Mouse (Mus musculus) kidney, adult 18-20 months (tissue): ENCODE measurements around the gene Cd72.

Experiments
- DNase-seq: peaks from one replicate; pipeline ENCODE4 v3.0.0; 2021

The Cd72 gene

DNA sequence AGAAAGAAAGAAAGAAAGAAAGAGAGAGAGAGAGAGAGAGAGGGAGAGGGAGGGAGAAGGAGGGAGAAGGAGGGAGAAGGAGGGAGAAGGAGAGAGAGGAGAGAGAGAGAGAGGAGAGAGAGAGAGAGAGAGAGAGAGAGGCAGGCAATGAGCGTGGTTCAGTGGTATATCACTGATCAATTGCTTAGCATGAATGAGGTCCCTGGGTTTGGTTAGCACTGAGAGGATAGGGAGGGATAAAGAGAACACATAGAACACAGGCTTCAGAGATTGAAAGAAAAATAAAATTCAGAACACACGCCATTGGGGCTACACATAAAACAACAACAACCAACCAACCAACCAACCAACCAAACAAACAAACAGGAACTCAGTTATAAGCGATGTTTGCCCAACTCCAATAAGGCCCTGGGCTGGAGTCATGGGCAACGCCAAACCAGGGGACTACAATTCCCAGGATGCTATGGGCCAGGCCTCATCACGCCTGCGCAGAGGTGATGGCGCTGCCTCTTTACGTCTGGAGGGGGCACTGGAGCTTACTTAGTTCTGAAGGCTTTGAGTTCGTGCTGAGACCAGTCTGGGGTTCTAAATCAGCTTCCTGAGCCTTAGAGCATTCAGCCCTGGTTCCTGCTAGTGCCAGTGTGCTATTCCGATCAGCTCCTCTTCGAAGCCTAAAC is 23.6 kb upstream of the Cd72 start:
- peak; percentile 87 for DNase-seq

DNA sequence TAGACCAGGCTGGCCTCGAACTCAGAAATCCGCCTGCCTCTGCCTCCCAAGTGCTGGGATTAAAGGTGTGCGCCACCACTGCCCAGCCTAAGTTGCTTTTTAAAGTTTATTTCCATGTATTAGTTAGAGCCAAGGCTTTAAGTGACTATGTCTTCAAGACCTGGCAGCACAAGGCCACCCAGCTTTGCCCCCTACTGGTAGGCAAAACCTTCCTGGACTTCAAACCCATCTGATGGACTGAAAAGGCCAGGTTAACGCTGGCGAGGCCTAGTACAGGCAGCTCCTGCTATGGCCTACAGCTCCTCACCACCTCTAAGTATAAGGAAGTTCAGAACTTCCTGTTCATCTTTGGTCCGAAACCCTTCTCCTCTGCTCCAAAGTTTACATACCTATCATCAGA is 22.2 kb upstream of the Cd72 start:
- DNase-seq, result no peak

DNA sequence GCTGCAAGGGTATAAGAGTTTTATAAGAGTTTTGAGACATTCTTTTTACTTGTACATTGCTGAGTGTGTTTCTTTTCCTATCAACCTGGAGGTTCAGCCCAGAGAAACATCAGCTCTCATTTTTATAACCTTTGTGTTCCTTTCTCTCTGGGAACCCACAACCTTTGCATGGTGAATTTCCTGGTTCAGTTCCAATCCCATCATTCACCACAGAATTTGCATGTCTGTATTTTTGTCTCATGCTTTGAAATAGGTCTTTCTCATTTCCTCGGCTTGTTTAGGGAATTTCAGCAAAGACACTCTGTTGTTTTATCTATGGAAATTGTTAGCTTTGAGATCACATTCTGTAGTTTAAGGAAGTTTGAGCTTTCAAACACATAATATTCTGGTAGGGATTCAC is 19.2 kb upstream of the Cd72 start:
- no peak for DNase-seq

DNA sequence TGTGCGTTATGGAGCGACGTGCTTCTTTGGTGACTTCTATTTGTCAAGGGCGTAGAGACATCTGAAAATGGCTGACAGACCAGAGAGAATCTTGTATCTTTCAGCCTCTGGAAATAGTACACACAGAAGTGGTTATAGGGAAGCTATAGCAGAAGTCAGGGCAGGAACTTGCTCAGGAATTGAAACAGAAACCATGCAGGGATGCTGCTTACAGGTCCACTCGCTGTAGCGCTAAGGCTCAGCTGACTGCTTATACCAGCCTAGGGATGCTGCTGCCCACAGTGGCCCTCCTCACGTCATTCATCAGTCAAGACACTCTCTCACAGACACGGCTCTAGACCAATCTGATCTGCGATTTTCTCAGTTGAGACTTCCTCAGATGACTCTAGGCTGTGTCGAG is 15.9 kb upstream of the Cd72 start:
- no peak for DNase-seq

DNA sequence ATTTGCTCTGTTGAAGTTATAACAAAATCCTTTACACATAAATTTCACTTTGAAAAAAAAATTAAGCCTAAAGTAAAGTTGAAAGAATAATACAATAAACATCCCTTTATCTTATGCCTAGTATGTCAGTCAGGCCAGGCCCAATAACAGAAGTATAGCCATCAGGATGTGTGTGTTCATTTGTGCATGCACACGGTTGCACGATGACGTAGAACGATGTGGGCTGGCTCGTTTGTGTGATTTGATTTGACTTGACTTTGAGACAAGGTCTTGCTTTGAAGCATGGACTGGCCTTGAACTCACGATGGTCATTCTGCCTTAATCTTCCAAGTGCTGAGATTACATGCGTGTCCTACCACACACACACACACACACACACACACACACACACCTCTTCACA is 12.4 kb upstream of the Cd72 start:
- no peak for DNase-seq

DNA sequence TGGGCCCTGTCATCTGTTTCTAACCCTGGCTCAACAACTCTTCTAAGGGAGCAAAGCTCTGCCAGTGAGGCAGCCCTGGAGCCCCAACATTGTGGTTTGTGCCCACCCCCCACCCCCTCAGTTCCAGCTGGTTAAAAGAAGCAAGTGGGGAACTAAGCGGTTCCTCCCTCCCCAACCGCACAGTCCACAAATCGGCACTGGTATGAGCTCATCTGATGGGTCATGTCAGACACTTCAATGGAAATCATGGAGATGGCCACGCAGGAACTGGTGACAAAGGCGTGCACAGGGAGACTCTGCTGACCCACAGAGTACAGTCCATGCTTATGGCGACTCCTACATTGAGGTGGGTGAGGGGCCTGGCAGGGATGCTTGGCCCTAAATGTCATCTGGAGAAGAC is 11.5 kb upstream of the Cd72 start:
- no peak for DNase-seq

DNA sequence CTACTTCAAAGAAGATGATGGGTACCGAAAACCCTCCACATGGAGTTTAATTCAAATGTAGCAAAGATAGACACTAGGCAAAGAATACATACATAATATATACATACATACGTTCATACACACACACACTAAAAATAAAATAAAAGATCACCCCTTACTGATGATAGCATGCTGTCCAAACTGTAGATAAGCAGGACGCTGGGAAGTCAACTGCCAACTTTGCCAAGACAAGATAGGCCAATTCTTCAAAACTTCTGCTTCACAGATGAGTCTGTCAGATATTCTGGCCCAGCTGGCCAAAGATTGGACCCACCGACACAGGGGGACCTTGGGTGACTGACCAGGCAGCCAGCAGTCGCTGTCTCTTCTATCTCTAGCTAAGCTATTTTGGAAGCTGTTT is 8.7 kb upstream of the Cd72 start:
- no peak for DNase-seq

DNA sequence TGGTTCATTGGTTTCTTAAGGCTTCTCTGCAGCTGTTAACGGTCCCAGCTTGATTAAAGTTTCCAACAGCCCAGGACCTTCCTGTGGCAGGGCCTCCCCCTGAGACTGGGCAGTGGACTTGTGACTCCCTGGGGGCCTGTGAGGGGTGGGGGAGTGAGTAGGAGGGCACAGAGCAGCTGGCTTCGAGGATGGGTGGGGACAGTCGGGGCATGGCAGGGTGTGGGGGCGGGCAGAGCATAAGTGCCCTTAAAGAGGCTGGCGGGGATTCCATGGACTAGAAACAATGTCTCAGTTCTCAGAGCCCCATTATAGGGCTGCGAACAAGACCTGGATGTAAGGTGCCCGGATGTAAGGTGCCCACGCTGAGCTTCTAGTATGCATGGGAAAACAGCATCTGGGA is 2.7 kb upstream of the Cd72 start:
- DNase-seq, result no peak

DNA sequence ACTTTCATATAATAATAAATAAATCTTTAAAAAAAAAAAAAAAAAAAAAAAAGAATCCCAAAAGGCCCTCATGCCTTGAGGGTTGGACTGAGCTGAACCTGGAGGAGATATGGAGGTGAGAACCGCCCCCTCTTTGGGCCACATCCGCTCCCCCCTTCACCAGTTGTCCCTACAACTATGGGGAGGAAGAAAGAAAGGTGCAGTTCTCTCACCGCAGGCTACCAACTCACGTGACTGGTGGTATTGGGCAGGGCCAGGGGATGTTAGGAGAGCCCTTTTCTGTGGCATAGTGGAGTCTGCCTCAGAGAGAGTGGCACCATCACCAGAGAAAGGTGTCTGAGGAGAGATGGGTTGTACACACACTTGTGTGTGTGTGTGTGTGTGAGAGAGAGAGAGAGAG is 2.0 kb upstream of the Cd72 start:
- no peak for DNase-seq

DNA sequence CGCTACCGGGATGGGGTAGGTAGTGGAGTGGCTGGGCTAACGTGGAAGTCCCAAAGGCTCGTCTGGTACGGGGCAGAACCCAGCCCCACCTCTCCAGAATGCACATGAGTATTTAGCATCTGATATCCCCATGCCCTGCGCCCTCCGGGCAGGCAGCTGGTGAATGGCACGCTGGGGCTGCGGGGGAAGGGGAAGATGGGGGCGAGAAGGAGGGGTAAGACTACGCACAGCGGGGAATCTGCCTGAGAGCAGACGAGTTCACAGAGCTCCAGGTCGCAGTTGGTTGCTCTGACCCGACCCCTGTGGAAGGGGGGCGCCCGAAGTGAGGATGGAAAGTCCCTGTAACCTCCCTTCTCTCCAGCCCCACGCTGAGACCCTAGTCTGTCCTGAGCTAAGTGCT is 1.0 kb downstream of the Cd72 start:
- no peak for DNase-seq

DNA sequence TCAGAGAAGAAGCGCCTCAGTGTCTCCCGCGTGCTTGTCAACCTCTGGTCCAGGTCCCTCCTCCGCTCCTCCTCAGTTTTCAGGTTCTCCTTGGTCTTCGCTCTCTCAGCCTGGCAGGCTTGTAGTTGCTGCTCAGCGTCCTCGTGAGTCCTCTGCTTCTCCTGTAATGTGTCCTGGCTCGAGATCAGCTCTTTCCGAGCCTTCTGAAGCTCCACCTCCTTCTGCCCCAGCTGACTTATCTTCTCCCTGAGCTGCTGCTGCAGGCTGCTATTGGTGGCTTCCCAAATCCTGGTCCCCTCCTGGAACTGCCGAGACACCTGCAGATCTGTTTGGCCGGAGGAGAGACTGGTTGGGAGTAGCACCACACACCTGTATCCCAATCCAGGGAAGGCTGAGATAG is 2.1 kb downstream of the Cd72 start:
- no peak for DNase-seq

DNA sequence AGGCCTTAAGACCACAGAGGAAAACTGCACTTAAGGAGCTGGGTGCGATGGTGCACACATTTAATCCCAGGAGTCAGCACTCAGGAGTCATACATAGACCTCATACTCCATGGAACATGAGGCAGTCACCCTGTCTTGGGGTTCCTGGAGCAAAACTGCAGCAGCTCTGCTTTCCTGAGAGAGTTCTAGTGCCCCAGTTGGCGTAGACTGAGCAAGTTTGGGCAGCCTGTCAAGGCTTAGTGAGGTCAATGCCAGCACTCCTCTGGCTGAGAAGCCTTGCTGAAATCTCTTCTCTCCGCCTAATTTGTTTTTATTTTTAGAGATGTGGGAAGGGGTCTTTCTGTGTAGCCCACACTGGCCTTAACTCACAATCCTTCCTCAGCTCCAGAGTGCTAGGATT is 5.9 kb downstream of the Cd72 start:
- DNase-seq, result no peak

DNA sequence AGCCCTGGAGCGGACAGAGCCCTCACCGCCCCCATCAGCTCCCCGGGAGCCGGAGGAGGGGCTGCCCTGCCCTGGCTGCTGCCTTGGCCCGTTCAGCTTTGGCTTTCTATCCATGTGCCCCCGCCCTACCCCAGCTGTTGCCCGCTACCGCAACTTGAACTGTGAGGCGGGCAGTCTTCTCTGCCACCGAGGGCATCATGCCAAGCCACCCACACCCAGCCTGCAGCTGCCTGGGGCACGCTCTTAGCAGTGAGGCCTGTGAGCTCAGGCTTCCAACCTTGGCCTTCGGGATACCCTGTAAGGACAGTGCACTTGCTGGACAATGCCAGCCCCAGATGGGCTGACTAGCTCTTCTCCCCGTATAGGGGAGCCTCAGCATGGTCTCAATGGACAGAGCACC is 7.2 kb downstream of the Cd72 start:
- no peak for DNase-seq

DNA sequence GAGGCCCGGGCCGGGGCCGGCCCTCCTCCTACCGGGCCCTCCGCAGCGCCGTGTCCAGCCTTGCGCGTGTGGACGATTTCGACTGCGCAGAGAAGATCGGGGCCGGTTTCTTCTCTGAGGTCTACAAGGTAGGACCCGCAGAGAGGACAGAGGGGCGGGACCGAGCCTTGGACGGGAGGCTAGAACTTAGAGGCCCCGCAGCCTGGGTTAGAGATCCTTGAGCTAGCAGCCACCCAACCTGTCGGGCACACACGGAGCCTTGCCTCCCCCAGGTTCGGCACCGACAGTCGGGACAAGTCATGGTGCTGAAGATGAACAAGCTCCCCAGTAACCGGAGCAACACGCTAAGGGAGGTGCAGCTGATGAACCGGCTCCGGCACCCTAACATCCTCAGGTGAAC is 10.9 kb downstream of the Cd72 start:
- DNase-seq, result peak; percentile 45

DNA sequence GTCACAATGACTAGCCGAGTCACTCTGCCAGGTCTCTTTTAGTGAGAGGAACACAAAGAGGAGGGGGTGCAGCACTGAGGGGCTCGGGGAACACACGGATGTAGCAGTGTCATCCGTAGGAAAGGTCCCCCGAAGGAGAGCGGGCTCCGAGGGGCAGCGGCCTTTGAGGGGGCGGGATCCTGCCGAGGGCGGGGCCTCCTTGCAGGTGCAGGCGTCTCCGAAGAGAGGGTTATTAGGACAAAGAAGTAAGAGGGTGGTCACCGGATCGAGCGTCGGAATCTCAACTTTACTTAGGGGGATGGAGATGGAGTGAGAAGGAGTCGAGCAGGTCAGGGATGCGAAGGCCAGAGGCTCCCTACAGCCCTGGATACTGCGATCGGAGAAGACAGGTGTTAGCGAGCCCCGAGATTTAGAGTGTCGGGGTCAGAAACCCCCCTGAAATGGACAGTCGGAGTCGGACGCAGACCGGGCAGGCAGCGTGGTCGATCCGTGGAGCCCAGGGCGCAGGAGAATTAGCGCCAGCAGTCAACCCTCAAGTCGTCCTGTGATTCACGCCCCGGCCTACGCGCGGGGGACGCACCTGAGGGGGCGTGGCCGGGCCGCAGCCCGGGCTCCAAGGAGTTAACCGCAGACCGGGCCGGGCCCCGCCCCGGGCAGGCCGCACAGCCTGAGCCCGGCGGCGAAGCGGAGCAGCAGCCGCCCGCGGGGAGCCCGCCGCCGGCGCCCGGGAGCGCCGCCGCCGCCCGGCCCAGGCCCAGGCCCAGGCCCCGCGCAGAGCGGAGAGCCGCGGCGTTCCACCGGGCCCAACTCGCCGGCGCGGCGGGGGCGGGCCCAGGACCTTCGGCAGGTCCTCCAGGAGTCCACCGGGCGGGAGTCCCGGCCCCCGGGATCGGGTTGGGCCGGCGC is 11.7 kb downstream of the Cd72 start:
- peak; percentile 79 for DNase-seq

DNA sequence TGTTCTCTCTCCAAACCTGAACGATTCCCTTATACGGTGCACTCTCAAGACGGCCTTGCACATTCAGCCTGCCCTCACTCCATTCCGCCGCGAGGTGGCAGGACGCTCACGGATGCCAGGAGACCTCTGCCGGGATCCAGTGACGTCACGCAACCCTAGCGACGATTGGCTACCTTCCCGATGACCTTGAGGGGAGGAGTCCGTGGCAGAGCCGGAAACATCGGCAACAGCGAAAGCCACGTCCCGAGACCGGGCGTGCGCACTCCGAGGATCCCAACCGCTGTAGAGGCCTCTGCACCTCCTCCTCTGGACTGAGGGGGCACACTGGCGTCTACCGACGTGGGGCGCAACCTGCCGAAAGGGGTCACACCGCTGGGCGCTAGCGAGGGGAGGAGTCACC is 12.4 kb downstream of the Cd72 start:
- peak; percentile 100 for DNase-seq

DNA sequence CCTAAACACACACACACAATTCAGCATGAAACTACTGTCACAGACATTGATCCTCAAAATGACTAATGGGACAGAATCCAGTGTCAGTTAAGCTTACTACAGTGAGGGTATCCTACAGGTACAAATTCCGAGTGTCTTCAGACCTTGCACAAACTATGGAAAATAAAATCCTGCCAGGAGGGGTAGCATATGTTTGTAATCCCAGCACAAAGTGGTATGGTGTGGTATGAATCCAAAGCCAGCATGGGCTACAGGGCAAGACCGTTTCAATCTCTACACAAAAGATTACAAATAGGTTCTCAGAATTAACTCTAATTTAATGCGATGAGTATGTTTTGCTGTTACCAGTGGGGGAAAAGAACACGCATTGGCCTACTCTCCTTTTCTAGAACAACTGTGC is 12.8 kb downstream of the Cd72 start, which contains the start of gene Tesk1:
Gene Tesk1, plus strand, starts transcription at position 301 of the 400 bp plus-strand sequence.
- no peak for DNase-seq

DNA sequence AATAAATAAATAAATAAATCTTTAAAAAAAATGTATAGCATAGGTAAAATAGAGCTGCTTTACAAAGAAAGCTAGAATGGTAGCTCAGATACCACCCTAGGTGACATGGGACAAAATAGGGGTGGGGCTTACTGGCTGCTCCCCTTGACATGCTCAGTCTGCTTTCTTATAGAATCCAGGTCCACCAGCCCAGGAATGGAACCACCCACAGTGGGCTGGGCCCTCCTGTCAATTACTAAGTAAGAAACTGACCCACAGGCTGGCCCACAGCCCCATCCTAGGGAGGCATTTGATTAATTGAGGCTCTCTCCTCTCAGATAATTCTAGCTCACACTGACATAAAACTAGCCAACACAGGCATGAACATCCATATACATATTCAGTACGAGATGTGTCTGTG is 21.6 kb downstream of the Cd72 start:
- DNase-seq, result no peak

DNA sequence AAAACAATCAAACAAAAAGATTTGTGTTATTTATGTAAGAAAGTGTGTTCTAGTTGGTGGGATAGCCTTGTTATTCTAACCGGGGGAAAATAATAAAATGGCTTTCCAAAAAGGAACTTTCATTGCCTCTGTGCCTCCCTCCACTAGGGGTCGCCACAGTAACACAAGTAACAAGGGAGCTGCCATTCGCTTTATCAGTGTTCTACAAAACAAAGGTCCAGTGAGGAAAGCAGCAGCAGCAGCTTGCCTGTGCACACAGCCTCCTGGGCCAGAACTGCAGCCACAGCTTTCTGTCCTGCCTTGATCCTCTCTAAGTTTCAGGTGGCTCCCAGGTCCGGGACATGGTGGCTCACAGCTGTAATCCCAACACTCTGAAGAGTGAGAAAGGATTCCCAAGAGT is 22.7 kb downstream of the Cd72 start:
- peak; percentile 83 for DNase-seq

DNA sequence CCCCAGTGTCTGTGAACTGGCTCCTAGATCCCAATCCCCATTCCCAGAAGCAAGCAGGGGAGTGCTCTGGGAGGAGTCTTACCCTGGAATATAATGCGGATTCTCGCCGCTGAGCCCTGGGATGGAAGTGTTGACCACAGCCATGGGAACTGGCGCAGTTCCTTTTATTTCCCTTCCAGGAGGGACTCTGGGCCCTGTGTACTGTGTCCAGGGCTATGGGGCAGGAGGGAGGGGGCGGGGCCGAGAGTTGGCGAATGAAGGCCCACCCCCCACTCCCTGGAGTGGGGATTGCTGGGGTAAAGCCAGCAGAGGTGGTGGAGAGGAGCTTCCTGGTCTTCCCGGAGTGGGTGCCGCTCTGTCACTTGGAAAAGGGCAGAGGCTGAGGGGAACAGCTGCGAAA is 25.5 kb downstream of the Cd72 start, which contains the start of gene Fam166b:
Gene Fam166b, minus strand, starts transcription at position 189 of the 400 bp plus-strand sequence.
- no peak for DNase-seq

DNA sequence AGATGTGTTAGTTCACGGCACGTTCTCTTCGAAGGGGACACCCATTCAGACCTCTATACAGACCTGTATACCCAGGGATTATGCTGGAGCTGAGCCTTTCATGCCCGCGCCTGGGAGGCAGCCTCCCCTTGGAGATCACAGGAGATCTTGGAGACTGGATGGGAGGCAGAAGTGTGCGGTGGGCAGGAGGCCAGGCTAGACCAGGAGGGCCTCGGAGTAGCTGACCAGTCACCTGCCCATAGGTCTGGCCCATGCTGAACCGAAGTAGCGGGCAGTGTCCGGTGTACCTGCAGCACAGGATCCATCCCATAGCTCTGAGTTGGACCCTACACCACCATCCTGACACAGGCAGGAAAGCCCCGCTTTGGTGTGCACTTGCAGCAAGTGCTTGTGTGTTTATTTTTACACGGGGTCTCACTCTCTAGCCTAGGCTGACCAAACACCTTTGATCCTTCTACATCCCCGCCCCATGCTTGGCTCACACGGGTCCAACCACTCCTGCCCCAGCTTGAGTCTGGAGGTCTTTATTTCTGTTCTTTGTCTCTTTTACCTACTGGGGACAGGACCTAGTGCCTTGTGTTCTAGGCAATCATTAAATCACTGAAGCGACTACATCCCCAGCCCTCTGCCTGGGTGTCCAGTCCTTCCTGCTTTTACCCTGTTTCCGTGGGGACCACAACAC is 26.1 kb downstream of the Cd72 start:
- no peak for DNase-seq

DNA sequence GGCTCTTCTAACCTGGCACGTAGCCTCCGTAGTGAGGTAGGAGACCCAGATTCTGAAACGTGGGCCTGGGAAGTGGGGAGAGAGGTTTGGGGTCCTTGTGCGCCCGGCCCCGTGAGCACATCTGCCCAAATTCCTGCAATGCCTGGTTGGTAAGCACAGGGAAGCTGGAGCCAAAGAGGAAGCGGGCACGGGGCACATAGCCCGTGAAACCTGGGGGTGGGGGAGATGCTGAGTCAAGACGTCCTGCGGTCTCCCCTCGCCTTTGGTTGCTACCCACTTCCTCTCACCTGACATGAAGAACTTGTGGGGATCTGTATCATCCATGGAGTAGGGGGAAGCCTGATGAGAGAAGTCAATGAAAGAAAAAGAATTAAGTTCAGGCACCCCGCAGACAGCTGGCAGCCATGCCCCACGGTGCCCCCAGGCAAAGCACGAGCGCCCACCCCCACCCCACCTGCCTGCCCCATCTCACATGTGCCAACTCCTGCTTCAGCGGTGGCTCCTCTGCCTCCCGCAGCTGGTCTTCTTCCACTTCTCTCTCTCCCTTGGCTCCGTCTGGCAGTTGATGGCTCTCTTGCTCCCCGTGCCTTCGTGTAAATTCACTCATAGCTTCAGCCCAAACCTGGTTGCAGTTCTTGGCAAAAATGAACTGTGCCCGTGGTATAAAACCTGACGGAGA is 26.8 kb downstream of the Cd72 start:
- DNase-seq, result no peak

DNA sequence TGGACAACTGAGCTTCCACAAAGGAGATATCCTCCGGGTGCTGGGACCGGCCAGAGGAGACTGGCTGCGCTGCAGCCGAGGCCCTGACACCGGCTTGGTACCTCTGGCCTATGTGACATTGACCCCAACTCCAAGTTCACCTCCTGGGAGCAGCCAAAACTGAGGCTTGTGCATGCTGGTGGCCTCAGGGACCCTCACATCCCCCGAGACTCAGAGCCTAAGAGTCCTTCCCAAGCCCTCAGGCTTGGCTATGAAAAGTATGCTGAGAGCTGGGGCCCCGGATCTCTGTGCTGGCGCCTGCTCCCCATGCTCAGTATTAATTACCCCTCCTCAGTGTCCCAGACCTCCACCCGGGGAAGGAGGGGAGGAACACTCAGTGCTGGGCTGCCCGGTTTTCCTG is 27.9 kb downstream of the Cd72 start:
- no peak for DNase-seq
